23 mouse cellular contexts compared by ENCODE assay signal in the genomic region with DNA sequence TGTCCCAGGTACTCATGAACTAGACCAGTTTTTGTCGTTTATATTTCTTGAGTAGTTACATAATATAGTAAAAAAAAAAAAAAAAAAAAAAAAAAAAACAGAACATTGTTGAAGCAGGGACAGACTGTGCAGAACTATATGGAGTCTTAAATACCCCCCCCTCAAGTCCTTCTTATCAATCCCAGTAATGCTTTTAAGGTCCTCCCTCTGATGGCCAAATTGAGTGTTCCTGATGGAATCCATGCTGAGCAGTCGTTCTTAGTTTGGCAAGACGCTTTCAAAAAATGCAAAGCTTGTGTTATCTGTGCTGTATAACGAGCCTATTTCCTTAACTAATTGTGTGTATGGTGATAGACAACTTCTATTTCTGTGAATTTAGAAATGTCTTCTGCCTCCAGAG. TPM values are rescaled to one million over a fixed set of nuclear protein-coding genes. Genes with fewer than 3 reads are reported as not detected.
"Had no signal": no experiment of that assay in that cellular context is flagged by ENCODE, and none has a peak within 500 bp of the region (broad histone marks: within the 10 kb centered on the region; RNA-seq: fewer than 3 reads in every experiment).

No protein-coding gene starts in this region.

- DNase-seq: liver; liver, embryonic 13.5 days; liver, postnatal 0 days; right cerebral cortex, postnatal 14 days; thymus, adult 2 months; thymus, postnatal 25 days; thymus, postnatal 4 days had no signal

- H3K4me3 ChIP-seq: liver, embryonic 13.5 days; liver, embryonic 15.5 days; megakaryocyte, embryonic 14.5 days; midbrain, embryonic 13.5 days; midbrain, embryonic 15.5 days; neural tube, embryonic 12.5 days; stomach, embryonic 15.5 days had no signal

- H3K9ac ChIP-seq: liver, embryonic 13.5 days; liver, embryonic 15.5 days; liver, postnatal 0 days; midbrain, embryonic 13.5 days; midbrain, embryonic 15.5 days; neural tube, embryonic 12.5 days; stomach, embryonic 15.5 days had no signal

- H3K4me1 ChIP-seq: liver, embryonic 13.5 days; liver, embryonic 15.5 days; megakaryocyte, embryonic 14.5 days; midbrain, embryonic 13.5 days; midbrain, embryonic 15.5 days; neural tube, embryonic 12.5 days; stomach, embryonic 15.5 days had no signal

- H3K27me3 ChIP-seq: liver, embryonic 13.5 days; liver, embryonic 15.5 days; megakaryocyte, embryonic 14.5 days; midbrain, embryonic 13.5 days; midbrain, embryonic 15.5 days; neural tube, embryonic 12.5 days; stomach, embryonic 15.5 days had no signal

- H3K36me3 ChIP-seq: liver, embryonic 13.5 days; liver, embryonic 15.5 days; midbrain, embryonic 13.5 days; midbrain, embryonic 15.5 days; neural tube, embryonic 12.5 days; stomach, embryonic 15.5 days had no signal

- ATAC-seq: liver, postnatal 0 days; midbrain, embryonic 13.5 days; midbrain, embryonic 15.5 days had no signal

- H3K27ac ChIP-seq: liver, embryonic 13.5 days; liver, embryonic 15.5 days; macrophage; midbrain, embryonic 13.5 days; midbrain, embryonic 15.5 days; neural tube, embryonic 12.5 days; stomach, embryonic 15.5 days; stomach, postnatal 0 days had no signal

- H3K9me3 ChIP-seq: liver, embryonic 13.5 days; liver, embryonic 15.5 days; megakaryocyte, embryonic 14.5 days; midbrain, embryonic 13.5 days; midbrain, embryonic 15.5 days; neural tube, embryonic 12.5 days; stomach, embryonic 15.5 days had no signal

- H3K4me2 ChIP-seq: liver, embryonic 11.5 days; liver, embryonic 13.5 days; liver, embryonic 15.5 days; midbrain, embryonic 11.5 days; midbrain, embryonic 13.5 days; midbrain, embryonic 15.5 days; neural tube, embryonic 12.5 days; stomach, embryonic 15.5 days had no signal

RNA-seq across cellular contexts. Expression of a gene that starts 40.2 kb away (rescaled TPM):
- total RNA-seq: megakaryocyte progenitor cell, adult 5-6 weeks; monocyte, adult 5-6 weeks; neutrophil, adult 5-6 weeks had no signal
- polyA plus RNA-seq: liver, embryonic 11.5 days; liver, embryonic 13.5 days; liver, embryonic 15.5 days; liver, postnatal 0 days; macrophage; midbrain, embryonic 11.5 days; neural tube, embryonic 12.5 days; neural tube, embryonic 14.5 days; spleen, adult 2 months; stomach, embryonic 15.5 days; stomach, postnatal 0 days; thymus, adult 2 months; urinary bladder, adult 2 months had no signal
